Mouse (Mus musculus): Measurements from ENCODE around the gene Mx1.

Gene Mx1

GRCm38 (mm10) chr16:97462481-97463181 lies at the start of gene Mx1:
Mx1 (minus strand) TSS chr16:97462907.
- DNase-seq (ENCODE audit: low spot score in 2 of 2) = no peak

GRCm38 (mm10) chr16:97512347-97512751 lies 49.6 kb upstream of the Mx1 start:
- DNase-seq (ENCODE audit: low spot score in 2 of 2) = no peak

GRCm38 (mm10) chr16:97511495-97511894 lies 48.8 kb upstream of the Mx1 start:
- no peak for DNase-seq (ENCODE audit: low spot score in 2 of 2)

- no peak for DNase-seq (ENCODE audit: low spot score in 2 of 2)
These were observed 48.1 kb upstream of the Mx1 start for GRCm38 (mm10) chr16:97510849-97511248.

- no peak for DNase-seq (ENCODE audit: low spot score in 2 of 2)
These were observed 45.1 kb upstream of the Mx1 start for GRCm38 (mm10) chr16:97507783-97508182.

- DNase-seq (ENCODE audit: low spot score in 2 of 2) = no peak
These were observed 42.1 kb upstream of the Mx1 start for GRCm38 (mm10) chr16:97504793-97505192.

GRCm38 (mm10) chr16:97503849-97504248 lies 41.1 kb upstream of the Mx1 start:
- DNase-seq (ENCODE audit: low spot score in 2 of 2) = no peak

- DNase-seq (ENCODE audit: low spot score in 2 of 2) = no peak
These were observed 38.2 kb upstream of the Mx1 start for GRCm38 (mm10) chr16:97500901-97501300.

GRCm38 (mm10) chr16:97499450-97499849 lies 36.7 kb upstream of the Mx1 start:
- DNase-seq (ENCODE audit: low spot score in 2 of 2) = no peak

- DNase-seq (ENCODE audit: low spot score in 2 of 2) = no peak
These were observed 35.4 kb upstream of the Mx1 start for GRCm38 (mm10) chr16:97498139-97498538.

- no peak for DNase-seq (ENCODE audit: low spot score in 2 of 2)
These were observed 35.0 kb upstream of the Mx1 start for GRCm38 (mm10) chr16:97497682-97498081.

GRCm38 (mm10) chr16:97496026-97496425 lies 33.3 kb upstream of the Mx1 start:
- DNase-seq (ENCODE audit: low spot score in 2 of 2) = no peak

- no peak for DNase-seq (ENCODE audit: low spot score in 2 of 2)
These were observed 29.7 kb upstream of the Mx1 start for GRCm38 (mm10) chr16:97492369-97492768.

- no peak for DNase-seq (ENCODE audit: low spot score in 2 of 2)
These were observed 15.9 kb upstream of the Mx1 start for GRCm38 (mm10) chr16:97478655-97479054.

GRCm38 (mm10) chr16:97476524-97476923 lies 13.8 kb upstream of the Mx1 start:
- DNase-seq (ENCODE audit: low spot score in 2 of 2) = no peak

- no peak for DNase-seq (ENCODE audit: low spot score in 2 of 2)
These were observed 12.9 kb upstream of the Mx1 start for GRCm38 (mm10) chr16:97475581-97475980.

- no peak for DNase-seq (ENCODE audit: low spot score in 2 of 2)
These were observed 12.0 kb upstream of the Mx1 start for GRCm38 (mm10) chr16:97474671-97475070.

GRCm38 (mm10) chr16:97467993-97468791 lies 5.5 kb upstream of the Mx1 start:
- no peak for DNase-seq (ENCODE audit: low spot score in 2 of 2)

GRCm38 (mm10) chr16:97467472-97467871 lies 4.8 kb upstream of the Mx1 start:
- no peak for DNase-seq (ENCODE audit: low spot score in 2 of 2)

- peak in 1 of 2 experiments; percentile 13 for DNase-seq (ENCODE audit: low spot score in 2 of 2)
These were observed 3.7 kb upstream of the Mx1 start for GRCm38 (mm10) chr16:97466182-97466957.

- DNase-seq (ENCODE audit: low spot score in 2 of 2) = no peak
These were observed 1.4 kb downstream of the Mx1 start for GRCm38 (mm10) chr16:97461271-97461670.

- no peak for DNase-seq (ENCODE audit: low spot score in 2 of 2)
These were observed 2.9 kb downstream of the Mx1 start for GRCm38 (mm10) chr16:97459831-97460230.
